Mouse (Mus musculus): ENCODE data around the gene Lbr.

Lbr gene

GRCm38 (mm10) chr1:181776541-181776940 is 66.3 kb downstream of the Lbr start:
- DNase-seq (ENCODE audit: low read depth, low spot score), result no peak

- no peak for DNase-seq (ENCODE audit: low read depth, low spot score)
These were observed 71.0 kb downstream of the Lbr start for GRCm38 (mm10) chr1:181771871-181772270.

GRCm38 (mm10) chr1:181769392-181769791 is 73.5 kb downstream of the Lbr start:
- no peak for DNase-seq (ENCODE audit: low read depth, low spot score)
